Mouse (Mus musculus): ENCODE measurements at regions not wholly inside any gene's neighbourhood (a gene's known extent, or its start where the extent isn't known, plus 50 kb on each side); places are given as distances from the start of the nearest gene placed in this dataset.

DNA sequence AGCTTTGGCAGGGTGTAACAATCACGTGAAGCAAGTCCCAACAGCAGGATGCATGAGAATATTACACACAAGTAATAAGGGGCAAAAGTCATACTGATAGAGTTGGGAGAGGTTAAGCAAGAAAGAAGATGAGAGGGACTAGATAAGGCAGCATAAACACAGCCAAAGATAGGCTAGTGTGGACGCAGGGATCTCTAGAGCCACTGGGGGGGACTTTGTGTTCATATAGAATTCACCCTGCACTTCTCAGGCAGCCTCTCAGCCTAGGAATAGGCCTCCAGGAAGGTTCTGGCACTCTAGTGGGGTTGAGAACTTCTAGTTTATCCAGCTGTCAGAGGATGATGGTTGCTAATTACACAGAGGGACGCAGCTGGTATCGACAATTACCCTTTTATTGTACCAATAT, 358.8 kb upstream of the Ddhd1 start:
- Histone ChIP-seq H3K9me3 (replicated peaks) (no peaks in the 10 kb centered on the region), H3K27me3 (ENCODE audit: insufficient read depth, low read length) (no peaks in the 10 kb centered on the region), H3K4me3 (ENCODE audit: low read depth, low read length) (no peak overlapping the region), H3K36me3 (replicated peaks) (no peaks in the 10 kb centered on the region), H3K4me1 (ENCODE audit: insufficient read depth, low read depth, low read length) (no peaks in the 10 kb centered on the region)
- DNase-seq (ENCODE audit: low spot score), result no peak
- no peak for ATAC-seq (ENCODE audit: extremely low read depth, insufficient number of reproducible peaks, low FRiP score, poor library complexity, severe bottlenecking)
- TF ChIP-seq TAL1 (conservative IDR thresholded peaks at IDR 0.05; ENCODE audit: low read depth, low read length), result no peak
- TF ChIP-seq GATA1 (IDR thresholded peaks at IDR 0.05; ENCODE audit: borderline replicate concordance, low read length), result no peak
- TF ChIP-seq GATA2 (IDR thresholded peaks at IDR 0.05; ENCODE audit: borderline replicate concordance, low read depth, low read length), result no peak

DNA sequence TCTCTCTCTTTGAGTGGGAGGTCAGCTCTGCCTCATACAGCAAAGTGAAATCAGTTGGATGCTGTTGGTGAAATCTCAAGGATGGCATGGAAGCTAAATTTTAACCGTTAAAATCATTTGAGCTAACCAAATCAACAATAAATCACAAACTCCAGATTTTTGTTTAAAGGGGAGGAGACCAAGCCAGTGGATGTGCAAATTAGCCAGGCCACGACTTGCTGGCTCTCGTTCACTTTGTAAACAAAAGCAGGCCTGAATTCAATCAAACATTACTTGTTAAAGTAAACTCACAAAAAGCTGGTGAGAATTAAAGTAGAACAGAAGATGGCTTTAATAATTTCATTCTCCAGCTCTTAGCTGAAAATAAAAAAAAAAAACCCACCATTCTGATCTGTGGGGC, 359.3 kb upstream of the Ddhd1 start:
- Histone ChIP-seq H3K4me1 (ENCODE audit: insufficient read depth, low read depth, low read length) (no peaks in the 10 kb centered on the region), H3K36me3 (replicated peaks) (no peaks in the 10 kb centered on the region), H3K27me3 (ENCODE audit: insufficient read depth, low read length) (no peaks in the 10 kb centered on the region), H3K4me3 (ENCODE audit: low read depth, low read length) (no peak overlapping the region), H3K9me3 (replicated peaks) (no peaks in the 10 kb centered on the region)
- ATAC-seq (ENCODE audit: extremely low read depth, insufficient number of reproducible peaks, low FRiP score, poor library complexity, severe bottlenecking) (no peak), DNase-seq (ENCODE audit: low spot score) (no peak)
- TF ChIP-seq GATA2 (IDR thresholded peaks at IDR 0.05; ENCODE audit: borderline replicate concordance, low read depth, low read length) (no peak), CTCF (IDR thresholded peaks at IDR 0.05; ENCODE audit: low read depth, low read length) (no peak), GATA1 (IDR thresholded peaks at IDR 0.05; ENCODE audit: borderline replicate concordance, low read length) (no peak), TAL1 (conservative IDR thresholded peaks at IDR 0.05; ENCODE audit: low read depth, low read length) (no peak), POLR2AphosphoS5 (IDR thresholded peaks at IDR 0.05; ENCODE audit: insufficient replicate concordance, low read depth, low read length) (no peak)

DNA sequence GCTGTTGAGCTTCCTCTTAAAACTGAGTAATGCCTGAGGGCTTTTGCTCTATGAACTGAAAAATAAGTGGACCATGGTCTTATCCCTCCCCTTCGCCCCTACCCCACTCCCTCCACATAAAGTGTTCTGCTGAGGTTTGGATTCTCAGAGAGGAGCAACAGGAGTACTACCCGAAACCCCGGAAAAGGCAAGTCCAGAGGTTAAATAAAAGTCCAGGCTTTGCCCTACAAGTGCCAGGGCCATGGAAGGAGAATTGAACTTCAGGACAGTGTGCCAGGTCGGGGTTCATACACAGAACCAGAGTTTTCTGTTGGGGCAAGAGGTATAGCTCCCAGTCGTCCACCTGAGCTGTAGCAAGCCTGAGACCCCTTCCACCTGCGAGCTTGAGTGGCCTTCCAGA, 360.0 kb upstream of the Ddhd1 start:
- ATAC-seq (ENCODE audit: extremely low read depth, insufficient number of reproducible peaks, low FRiP score, poor library complexity, severe bottlenecking), result no peak
- no peaks in the 10 kb centered on the region for H3K36me3 ChIP-seq (replicated peaks)
- no peaks in the 10 kb centered on the region for H3K9me3 ChIP-seq (replicated peaks)
- no peaks in the 10 kb centered on the region for H3K4me1 ChIP-seq (ENCODE audit: insufficient read depth, low read depth, low read length)
- TF ChIP-seq GATA2 (IDR thresholded peaks at IDR 0.05; ENCODE audit: borderline replicate concordance, low read depth, low read length) (no peak), CTCF (IDR thresholded peaks at IDR 0.05; ENCODE audit: low read depth, low read length) (no peak), POLR2AphosphoS5 (IDR thresholded peaks at IDR 0.05; ENCODE audit: insufficient replicate concordance, low read depth, low read length) (no peak), GATA1 (IDR thresholded peaks at IDR 0.05; ENCODE audit: borderline replicate concordance, low read length) (no peak), TAL1 (conservative IDR thresholded peaks at IDR 0.05; ENCODE audit: low read depth, low read length) (no peak)
- no peaks in the 10 kb centered on the region for H3K27me3 ChIP-seq (ENCODE audit: insufficient read depth, low read length)
- DNase-seq (ENCODE audit: low spot score), result no peak
- no peak overlapping the region for H3K4me3 ChIP-seq (ENCODE audit: low read depth, low read length)

DNA sequence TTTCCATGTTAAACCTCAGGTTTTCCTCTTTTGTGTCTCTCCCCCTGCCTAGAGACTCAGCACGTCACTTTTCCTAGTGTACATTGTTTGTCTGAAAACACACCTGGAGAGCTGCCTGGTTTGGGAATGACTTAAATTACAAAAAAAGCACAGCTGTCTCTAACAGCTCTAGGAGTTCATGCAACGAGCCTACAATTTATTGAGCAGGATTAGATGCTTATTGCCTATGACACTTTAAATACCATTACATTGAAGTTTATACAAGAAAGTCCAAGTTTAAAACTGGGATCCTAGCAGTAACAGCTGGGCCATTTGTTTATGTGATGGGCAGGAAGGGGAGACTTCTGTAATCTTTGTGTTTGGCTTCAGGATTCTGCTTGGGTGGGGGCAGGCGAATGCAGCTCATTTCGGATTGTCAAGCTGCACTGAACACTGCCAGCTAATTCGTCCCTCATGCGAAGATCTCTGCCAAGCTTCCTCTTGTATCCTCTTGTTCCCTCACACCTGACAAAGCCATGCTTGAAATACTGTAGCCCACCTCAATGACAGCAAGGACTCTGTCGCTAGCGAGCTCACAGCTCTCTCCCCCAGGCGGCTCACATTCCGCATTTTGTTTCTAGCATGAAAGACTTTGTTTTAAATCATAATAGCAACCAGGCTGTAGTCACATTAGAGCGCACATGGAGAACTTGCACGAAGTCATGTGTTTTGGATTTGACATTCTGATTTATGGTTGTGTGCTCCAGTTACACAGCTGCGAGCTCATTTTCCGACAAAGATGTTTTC, 359.8 kb upstream of the Gm15217 start:
- no peak for TF ChIP-seq CTCF (IDR thresholded peaks at IDR 0.05; ENCODE audit: low read depth, low read length)
- no peak for TF ChIP-seq TAL1 (conservative IDR thresholded peaks at IDR 0.05; ENCODE audit: low read depth, low read length)
- no peak for TF ChIP-seq GATA2 (IDR thresholded peaks at IDR 0.05; ENCODE audit: borderline replicate concordance, low read depth, low read length)
- TF ChIP-seq GATA1 (IDR thresholded peaks at IDR 0.05; ENCODE audit: borderline replicate concordance, low read length), result no peak
- TF ChIP-seq POLR2AphosphoS5 (IDR thresholded peaks at IDR 0.05; ENCODE audit: insufficient replicate concordance, low read depth, low read length), result no peak
- DNase-seq (ENCODE audit: low spot score), result no peak
- Histone ChIP-seq H3K9me3 (replicated peaks) (no peaks in the 10 kb centered on the region), H3K27me3 (ENCODE audit: insufficient read depth, low read length) (no peaks in the 10 kb centered on the region), H3K4me3 (ENCODE audit: low read depth, low read length) (no peak overlapping the region), H3K4me1 (ENCODE audit: insufficient read depth, low read depth, low read length) (no peaks in the 10 kb centered on the region), H3K36me3 (replicated peaks) (no peaks in the 10 kb centered on the region)
- no peak for ATAC-seq (ENCODE audit: extremely low read depth, insufficient number of reproducible peaks, low FRiP score, poor library complexity, severe bottlenecking)

DNA sequence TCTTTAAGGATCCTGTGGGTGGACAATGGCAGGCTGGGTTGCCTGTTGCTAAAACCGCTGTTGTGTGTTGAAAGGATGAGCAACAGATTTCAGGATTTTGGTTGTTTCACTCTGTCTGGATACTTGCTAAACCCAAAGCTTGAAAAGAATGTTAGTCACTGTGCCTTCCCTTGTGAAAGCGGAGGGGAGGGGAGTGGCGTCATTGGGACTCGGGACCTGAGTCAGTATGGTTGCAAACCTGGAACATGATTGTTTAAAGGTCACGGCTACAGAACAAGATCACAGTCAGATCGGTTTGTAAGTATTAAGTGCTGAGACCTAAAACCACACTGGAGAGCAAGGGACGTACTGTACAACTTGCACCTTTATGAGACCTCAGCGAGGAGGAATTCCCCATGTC, 344.9 kb upstream of the Gm15217 start:
- no peak for TF ChIP-seq GATA2 (IDR thresholded peaks at IDR 0.05; ENCODE audit: borderline replicate concordance, low read depth, low read length)
- TF ChIP-seq GATA1 (IDR thresholded peaks at IDR 0.05; ENCODE audit: borderline replicate concordance, low read length), result no peak
- no peak for TF ChIP-seq POLR2AphosphoS5 (IDR thresholded peaks at IDR 0.05; ENCODE audit: insufficient replicate concordance, low read depth, low read length)
- TF ChIP-seq CTCF (IDR thresholded peaks at IDR 0.05; ENCODE audit: low read depth, low read length), result no peak
- no peak for TF ChIP-seq TAL1 (conservative IDR thresholded peaks at IDR 0.05; ENCODE audit: low read depth, low read length)
- Histone ChIP-seq H3K4me3 (ENCODE audit: low read depth, low read length) (no peak overlapping the region), H3K9me3 (replicated peaks) (no peaks in the 10 kb centered on the region), H3K27me3 (ENCODE audit: insufficient read depth, low read length) (peaks cover 4% of the 10 kb centered on the region; the same call in 1 of the 2 replicates), H3K36me3 (replicated peaks) (no peaks in the 10 kb centered on the region), H3K4me1 (ENCODE audit: insufficient read depth, low read depth, low read length) (no peaks in the 10 kb centered on the region)
- ATAC-seq (ENCODE audit: extremely low read depth, insufficient number of reproducible peaks, low FRiP score, poor library complexity, severe bottlenecking), result no peak
- DNase-seq (ENCODE audit: low spot score), result no peak

DNA sequence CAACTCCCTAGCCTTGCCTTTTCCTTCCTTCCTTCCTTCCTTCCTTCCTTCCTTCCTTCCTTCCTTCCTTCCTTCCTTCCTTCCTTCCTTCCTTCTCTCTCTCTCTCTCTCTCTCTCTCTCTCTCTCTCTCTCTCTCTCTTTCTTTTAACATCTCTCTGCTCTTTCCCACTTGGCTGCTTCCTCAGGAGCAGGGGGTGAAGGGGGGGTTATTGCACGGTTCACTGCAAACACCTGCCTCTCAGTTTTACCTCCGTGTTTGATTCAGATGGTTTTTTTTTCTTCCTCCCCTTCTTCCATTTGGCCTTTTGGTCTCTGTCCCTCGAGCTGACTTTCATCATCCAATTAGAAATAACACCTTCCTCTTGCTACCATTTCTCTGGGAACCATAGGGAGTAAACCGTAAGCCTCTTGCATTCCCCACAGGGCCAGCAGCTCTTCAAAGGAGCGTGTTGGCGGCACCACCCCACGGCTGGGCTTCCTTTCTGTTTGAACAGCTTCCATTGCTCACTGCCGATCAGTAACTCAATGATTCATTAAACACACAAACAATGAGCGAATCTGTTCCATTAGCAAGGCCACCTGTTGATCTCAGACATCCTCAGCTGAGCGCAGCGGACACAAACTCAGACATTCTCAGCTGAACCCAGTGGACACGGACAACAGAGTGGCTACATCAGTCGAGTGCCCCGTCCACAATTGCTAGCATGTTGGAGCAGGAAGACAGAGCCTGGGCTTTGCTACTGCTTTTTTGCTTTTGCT, 318.4 kb upstream of the Gm15217 start:
- no peak for ATAC-seq (ENCODE audit: extremely low read depth, insufficient number of reproducible peaks, low FRiP score, poor library complexity, severe bottlenecking)

More for the DNA sequence above, 318.4 kb upstream of the Gm15217 start:
- H3K9me3 ChIP-seq (replicated peaks), result no peaks in the 10 kb centered on the region
- no peak for DNase-seq (ENCODE audit: low spot score)
- H3K4me3 ChIP-seq (ENCODE audit: low read depth, low read length), result no peak overlapping the region
- no peaks in the 10 kb centered on the region for H3K36me3 ChIP-seq (replicated peaks)
- H3K4me1 ChIP-seq (ENCODE audit: insufficient read depth, low read depth, low read length), result no peaks in the 10 kb centered on the region
- no peaks in the 10 kb centered on the region for H3K27me3 ChIP-seq (ENCODE audit: insufficient read depth, low read length)
- no peak for TF ChIP-seq GATA1 (IDR thresholded peaks at IDR 0.05; ENCODE audit: borderline replicate concordance, low read length)
- TF ChIP-seq TAL1 (conservative IDR thresholded peaks at IDR 0.05; ENCODE audit: low read depth, low read length), result no peak
- no peak for TF ChIP-seq CTCF (IDR thresholded peaks at IDR 0.05; ENCODE audit: low read depth, low read length)
- TF ChIP-seq GATA2 (IDR thresholded peaks at IDR 0.05; ENCODE audit: borderline replicate concordance, low read depth, low read length), result no peak
- TF ChIP-seq POLR2AphosphoS5 (IDR thresholded peaks at IDR 0.05; ENCODE audit: insufficient replicate concordance, low read depth, low read length), result no peak

All from G1E (cell line).